ENCODE assay signal across 9 mouse cellular contexts in the genomic region with DNA sequence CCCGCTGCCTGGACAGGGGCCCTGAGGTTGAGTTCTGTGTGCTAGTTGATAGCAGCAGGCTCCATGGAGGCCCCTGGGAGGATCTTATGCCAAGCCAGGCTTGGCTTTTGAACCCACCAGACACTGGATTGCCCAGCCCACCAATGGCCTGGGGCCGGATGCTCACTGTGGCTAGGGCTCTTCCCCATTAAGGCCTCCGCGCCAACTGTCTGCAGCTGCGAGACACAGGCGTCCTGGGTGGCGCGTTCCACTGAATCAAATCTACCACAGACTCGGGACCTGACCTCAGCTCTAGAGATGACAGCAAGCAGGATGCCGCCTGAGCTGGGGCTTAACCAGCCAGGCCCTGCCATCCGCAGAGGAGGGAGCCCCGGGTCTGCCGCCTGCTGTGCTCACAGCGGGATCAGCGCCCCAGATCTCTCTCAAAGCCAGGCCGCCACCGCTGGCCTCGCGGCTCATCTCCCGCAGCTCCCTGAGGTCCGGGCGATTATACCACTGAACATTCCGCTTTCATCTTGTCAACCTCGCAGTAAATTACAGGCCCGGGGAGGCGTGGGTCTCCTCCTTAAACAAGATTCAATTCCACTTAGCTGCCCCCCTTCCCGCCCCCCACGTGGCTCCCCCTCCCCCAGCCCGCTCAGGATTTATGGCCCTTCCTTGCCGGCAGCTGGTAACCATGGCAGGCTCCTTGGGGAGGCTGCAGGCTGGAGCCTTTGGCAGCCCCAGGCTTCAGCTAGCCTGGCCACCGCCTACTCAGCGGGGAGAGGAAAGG. TPM values are rescaled to one million over a fixed set of nuclear protein-coding genes. Genes with fewer than 3 reads are reported as not detected.
A peak's percentile ranks its signal among the peaks of the same experiment; 100 is the strongest.
DNase-seq lines count a peak whose midpoint lies in the region; ATAC-seq and TF ChIP-seq lines count a peak whose summit lies in the region.
"Had no signal": no experiment of that assay in that cellular context is flagged by ENCODE, and none has a peak within 500 bp of the region (broad histone marks: within the 10 kb centered on the region; RNA-seq: fewer than 3 reads in every experiment).

No protein-coding gene starts in this region.

- no peak overlapping the region for H3K4me3 ChIP-seq in liver, embryonic 11.5 days (ENCODE audit: low read depth, low read length)
- no peak overlapping the region for H3K4me3 ChIP-seq in liver, postnatal 0 days (ENCODE audit: low read depth, low read length)
- no peak overlapping the region for H3K4me3 ChIP-seq in embryonic facial prominence, embryonic 12.5 days
- H3K4me3 ChIP-seq in hindbrain, postnatal 0 days (ENCODE audit: low read length): no peak overlapping the region
- no peak overlapping the region for H3K4me3 ChIP-seq in neural tube, embryonic 14.5 days (ENCODE audit: low read depth, low read length)
- H3K4me3 ChIP-seq: liver, embryonic 13.5 days had no signal

- no peak for ATAC-seq in liver, embryonic 11.5 days (replicated peaks; ENCODE audit: low FRiP score)
- ATAC-seq in liver, postnatal 0 days: no peak
- peak; percentile 54; the same call in 1 of the 2 replicates for ATAC-seq in embryonic facial prominence, embryonic 12.5 days (ENCODE audit: insufficient number of reproducible peaks, insufficient read depth, low FRiP score, low TSS enrichment)
- peak; percentile 68 for ATAC-seq in hindbrain, postnatal 0 days
- ATAC-seq in neural tube, embryonic 14.5 days (ENCODE audit: low read depth): peak; percentile 76

- no peak overlapping the region for H3K9ac ChIP-seq in liver, embryonic 11.5 days (ENCODE audit: low read depth, low read length)
- no peak overlapping the region for H3K9ac ChIP-seq in liver, postnatal 0 days (replicated peaks)
- peak overlapping the region; percentile 16; the same call in 1 of the 2 replicates for H3K9ac ChIP-seq in embryonic facial prominence, embryonic 12.5 days
- H3K9ac ChIP-seq in hindbrain, postnatal 0 days (replicated peaks; ENCODE audit: low read length): no peak overlapping the region; the same call in 1 of the 2 replicates
- H3K9ac ChIP-seq in neural tube, embryonic 14.5 days (replicated peaks; ENCODE audit: low read depth, low read length): peak overlapping the region; percentile 34; the same call in 1 of the 2 replicates
- H3K9ac ChIP-seq: liver, embryonic 13.5 days had no signal

- no peak overlapping the region for H3K27ac ChIP-seq in liver, embryonic 11.5 days (ENCODE audit: low read depth, low read length)
- H3K27ac ChIP-seq in liver, postnatal 0 days (ENCODE audit: low read depth): no peak overlapping the region
- H3K27ac ChIP-seq in embryonic facial prominence, embryonic 12.5 days: peak overlapping the region; percentile 46
- peak overlapping the region; percentile 33 for H3K27ac ChIP-seq in hindbrain, postnatal 0 days
- peak overlapping the region; percentile 76 for H3K27ac ChIP-seq in neural tube, embryonic 14.5 days (ENCODE audit: low read depth, low read length)
- H3K27ac ChIP-seq: liver, embryonic 13.5 days had no signal

- no peak for TF ChIP-seq EP300 in liver, postnatal 0 days (IDR thresholded peaks at IDR 0.05; ENCODE audit: low read depth)

- peaks cover 43% of the 10 kb centered on the region for H3K27me3 ChIP-seq in liver, embryonic 11.5 days (replicated peaks; ENCODE audit: control insufficient read depth, insufficient read depth, low read length)
- H3K27me3 ChIP-seq in liver, postnatal 0 days (ENCODE audit: insufficient read depth, low read length): peaks cover 29% of the 10 kb centered on the region
- H3K27me3 ChIP-seq in embryonic facial prominence, embryonic 12.5 days: peaks cover 54% of the 10 kb centered on the region
- H3K27me3 ChIP-seq in hindbrain, postnatal 0 days (ENCODE audit: insufficient read depth, low read length): no peaks in the 10 kb centered on the region
- no peaks in the 10 kb centered on the region for H3K27me3 ChIP-seq in neural tube, embryonic 14.5 days (ENCODE audit: control insufficient read depth, insufficient read depth, low read length)

- H3K4me1 ChIP-seq in liver, embryonic 11.5 days (replicated peaks; ENCODE audit: control insufficient read depth, insufficient read depth, low read length): no peaks in the 10 kb centered on the region
- H3K4me1 ChIP-seq in liver, postnatal 0 days (ENCODE audit: insufficient read depth): no peaks in the 10 kb centered on the region
- H3K4me1 ChIP-seq in embryonic facial prominence, embryonic 12.5 days: peaks cover 18% of the 10 kb centered on the region
- peaks cover 14% of the 10 kb centered on the region; the same call in 1 of the 2 replicates for H3K4me1 ChIP-seq in hindbrain, postnatal 0 days (ENCODE audit: insufficient read depth, low read length)
- H3K4me1 ChIP-seq in neural tube, embryonic 14.5 days (ENCODE audit: control insufficient read depth, insufficient read depth, low read length): peaks cover 25% of the 10 kb centered on the region
- H3K4me1 ChIP-seq: liver, embryonic 13.5 days had no signal

- no peak for DNase-seq in liver, embryonic 11.5 days (ENCODE audit: low spot score)
- DNase-seq in liver, postnatal 0 days: no peak
- peak; percentile 76 for DNase-seq in hindbrain, postnatal 0 days (ENCODE audit: low spot score)
- no peak for DNase-seq in urinary bladder, postnatal 14 days (ENCODE audit: low spot score)
- DNase-seq in layer of hippocampus, adult 18-20 months (ENCODE audit: low spot score in 2 of 2): no peak
- DNase-seq in testis, postnatal 10 days (ENCODE audit: low spot score): no peak
- DNase-seq: liver, embryonic 13.5 days had no signal

- no peaks in the 10 kb centered on the region for H3K36me3 ChIP-seq in liver, embryonic 11.5 days (ENCODE audit: control insufficient read depth, insufficient read depth, low read length)
- no peaks in the 10 kb centered on the region for H3K36me3 ChIP-seq in liver, postnatal 0 days (replicated peaks; ENCODE audit: insufficient read depth, low read length)
- H3K36me3 ChIP-seq in embryonic facial prominence, embryonic 12.5 days: no peaks in the 10 kb centered on the region
- H3K36me3 ChIP-seq in hindbrain, postnatal 0 days (ENCODE audit: insufficient read depth, low read length): no peaks in the 10 kb centered on the region
- no peaks in the 10 kb centered on the region for H3K36me3 ChIP-seq in neural tube, embryonic 14.5 days (ENCODE audit: control insufficient read depth, insufficient read depth, low read length)
- H3K36me3 ChIP-seq: liver, embryonic 13.5 days had no signal

- WGBS in liver, embryonic 11.5 days: 13% methylated on average over 31 of the region's 32 CpGs
- WGBS in liver, postnatal 0 days (ENCODE audit: insufficient replicate concordance): 12% methylated on average over 31 of the region's 32 CpGs
- 4% methylated on average over 31 of the region's 32 CpGs for WGBS in embryonic facial prominence, embryonic 12.5 days
- WGBS in hindbrain, postnatal 0 days: 8% methylated on average over 32 of the region's 32 CpGs
- WGBS in neural tube, embryonic 14.5 days: 2% methylated on average over 31 of the region's 32 CpGs

- 0 out of 2 replicates have a peak overlapping the region, but pooled peaks have one; percentile 11 for H3K4me2 ChIP-seq in liver, embryonic 11.5 days
- H3K4me2 ChIP-seq in liver, postnatal 0 days (ENCODE audit: low read depth, low read length): no peak overlapping the region
- peak overlapping the region; percentile 45 for H3K4me2 ChIP-seq in embryonic facial prominence, embryonic 12.5 days (replicated peaks)
- peak overlapping the region; percentile 26; the same call in 1 of the 2 replicates for H3K4me2 ChIP-seq in hindbrain, postnatal 0 days (ENCODE audit: low read depth, low read length)
- peak overlapping the region; percentile 35; the same call in 1 of the 2 replicates for H3K4me2 ChIP-seq in neural tube, embryonic 14.5 days (ENCODE audit: low read depth, low read length)
- H3K4me2 ChIP-seq: liver, embryonic 13.5 days had no signal

- H3K9me3 ChIP-seq in liver, embryonic 11.5 days (ENCODE audit: control insufficient read depth, low read length): no peaks in the 10 kb centered on the region
- no peaks in the 10 kb centered on the region for H3K9me3 ChIP-seq in liver, postnatal 0 days (ENCODE audit: low read length)
- no peaks in the 10 kb centered on the region for H3K9me3 ChIP-seq in embryonic facial prominence, embryonic 12.5 days
- no peaks in the 10 kb centered on the region for H3K9me3 ChIP-seq in hindbrain, postnatal 0 days (ENCODE audit: low read length)
- H3K9me3 ChIP-seq in neural tube, embryonic 14.5 days (ENCODE audit: control insufficient read depth, low read length): no peaks in the 10 kb centered on the region
- H3K9me3 ChIP-seq: liver, embryonic 13.5 days had no signal

- TF ChIP-seq CTCF in liver, postnatal 0 days (IDR thresholded peaks at IDR 0.05; ENCODE audit: low read depth): no peak
- TF ChIP-seq CTCF in hindbrain, postnatal 0 days (IDR thresholded peaks at IDR 0.05; ENCODE audit: low read depth): no peak

RNA-seq across cellular contexts. Expression of a gene that starts 39.1 kb away (rescaled TPM):
- 0.11 and 0.17 TPM in 2 replicates for polyA plus RNA-seq in liver, embryonic 11.5 days (2014; fragmentation: Nextera tagmentation; extraction: Ambion mirVana)
- polyA plus RNA-seq in liver, postnatal 0 days (2015; fragmentation: Nextera tagmentation; extraction: Ambion mirVana): not detected in 2 replicates
- polyA plus RNA-seq in embryonic facial prominence, embryonic 12.5 days (2016; fragmentation: Nextera tagmentation; extraction: Ambion mirVana): 1.4 and 1.9 TPM in 2 replicates
- 47.3 and 53.4 TPM in 2 replicates for total RNA-seq in hindbrain, postnatal 0 days (2014; rRNA removed)
- 16.5 and 19.2 TPM in 2 replicates for polyA plus RNA-seq in hindbrain, postnatal 0 days (2015; fragmentation: Nextera tagmentation; extraction: Ambion mirVana)
- 9.0 and 10.5 TPM in 2 replicates for polyA plus RNA-seq in neural tube, embryonic 14.5 days (2014; fragmentation: Nextera tagmentation; extraction: Ambion mirVana)
- 10 to 100 TPM; 14.3 to 23.1 TPM for total RNA-seq in layer of hippocampus, adult 18-20 months (2021)
- polyA plus RNA-seq: liver, embryonic 13.5 days had no signal

Comparison
In these comparisons a context has a peak if more than half of its experiments do, and no peak if none do; other contexts are left out.
1. ATAC-seq: peak in embryonic facial prominence, embryonic 12.5 days (single experiment), hindbrain, postnatal 0 days (single experiment) and neural tube, embryonic 14.5 days (single experiment); none in liver, embryonic 11.5 days (single experiment) and liver, postnatal 0 days (single experiment).
2. H3K27ac ChIP-seq: peak in embryonic facial prominence, embryonic 12.5 days (single experiment), hindbrain, postnatal 0 days (single experiment) and neural tube, embryonic 14.5 days (single experiment); none in liver, embryonic 11.5 days (single experiment) and liver, postnatal 0 days (single experiment).
3. H3K9ac ChIP-seq: peak in embryonic facial prominence, embryonic 12.5 days (single experiment) and neural tube, embryonic 14.5 days (single experiment); none in liver, embryonic 11.5 days (single experiment), liver, postnatal 0 days (single experiment) and hindbrain, postnatal 0 days (single experiment).